Mouse (Mus musculus) heart, embryonic 11.5 days (tissue): Measurements from ENCODE around the gene Stx5a. TPM values are rescaled to one million over a fixed set of nuclear protein-coding genes. Genes with fewer than 3 reads are reported as not detected.

Experiments used
- ATAC-seq: fragments of 200-750 bp; cut with Nextera tagmentation; replicated peaks from 2 replicates; pipeline ENCODE4 v1.8.0; 2017; ENCODE audit warnings: moderate library complexity; ENCODE audit not compliant: insufficient number of reproducible peaks, low FRiP score, low TSS enrichment
- H3K27ac ChIP-seq: fragments of 300-500 bp; sonication (generic); 2 replicates; pipeline ENCODE4 v1.5.1; 2014; ENCODE audit warnings: mild to moderate bottlenecking, low read depth, low read length
- H3K27me3 ChIP-seq: fragments of 300-500 bp; sonication (generic); 2 replicates; pipeline ENCODE4 v1.6.1; 2014; ENCODE audit warnings: mild to moderate bottlenecking, low read length, mixed read lengths; ENCODE audit not compliant: control insufficient read depth, insufficient read depth
- H3K36me3 ChIP-seq: fragments of 300-500 bp; sonication (generic); 2 replicates; pipeline ENCODE4 v1.6.1; 2014; ENCODE audit warnings: mild to moderate bottlenecking, low read length, moderate library complexity, mixed read lengths; ENCODE audit not compliant: control insufficient read depth, insufficient read depth
- H3K4me1 ChIP-seq: fragments of 300-500 bp; sonication (generic); 2 replicates; pipeline ENCODE4 v1.6.1; 2014; ENCODE audit warnings: low read length; ENCODE audit not compliant: control insufficient read depth, insufficient read depth
- H3K4me2 ChIP-seq: fragments of 300-500 bp; sonication (generic); 2 replicates; pipeline ENCODE4 v1.6.1; 2014; ENCODE audit warnings: mild to moderate bottlenecking, moderate library complexity
- H3K4me3 ChIP-seq: fragments of 300-500 bp; sonication (generic); 2 replicates; pipeline ENCODE4 v1.5.1; 2014; ENCODE audit warnings: low read depth, low read length
- H3K9ac ChIP-seq: fragments of 300-500 bp; sonication (generic); 2 replicates; pipeline ENCODE4 v1.6.1; 2014; ENCODE audit warnings: mild to moderate bottlenecking, low read depth, low read length, moderate library complexity
- H3K9me3 ChIP-seq: fragments of 300-500 bp; sonication (generic); replicated peaks from 2 replicates; pipeline ENCODE4 v1.6.1; 2016; ENCODE audit warnings: low read length; ENCODE audit not compliant: control insufficient read depth
- WGBS: fragments of 180-500 bp; shearing (Covaris S2); extraction: QIAGEN DNeasy Blood & Tissue Kit; methylation state at CpG from one replicate; pipeline ENCODE4 v1.1.7; 2014; ENCODE audit not compliant: insufficient replicate concordance; 5-methylcytosine and 5-hydroxymethylcytosine counted together
- polyA plus RNA-seq: library from polyadenylated mRNA; unstranded; fragments of >200 nt; fragmentation: Nextera tagmentation; extraction: Ambion mirVana; gene quantifications from 2 replicates; pipeline ENCODE4 v1.2.1, GENCODE M21; 2014

Stx5a gene
- polyA plus RNA-seq, 1 experiment from 2014 or later = 85.1 TPM

- peaks cover 19% of the 10 kb centered on the region for H3K36me3 ChIP-seq
- H3K27me3 ChIP-seq = no peaks in the 10 kb centered on the region
- no peak overlapping the region for H3K9ac ChIP-seq
- no peaks in the 10 kb centered on the region for H3K9me3 ChIP-seq
- ATAC-seq = no peak
- H3K4me1 ChIP-seq = no peaks in the 10 kb centered on the region
- 62% methylated on average over 1 of the region's 1 CpGs for whole genome bisulfite sequencing
- no peak overlapping the region for H3K4me3 ChIP-seq
- H3K27ac ChIP-seq = no peak overlapping the region
- H3K4me2 ChIP-seq = no peak overlapping the region
Measured at GRCm38 (mm10) chr19:8789171-8789570, 48.0 kb downstream of the Stx5a start.

- H3K9ac ChIP-seq = no peak overlapping the region
- no peak for ATAC-seq
- no peaks in the 10 kb centered on the region for H3K4me1 ChIP-seq
- H3K9me3 ChIP-seq = no peaks in the 10 kb centered on the region
- H3K4me2 ChIP-seq = no peak overlapping the region
- no peaks in the 10 kb centered on the region for H3K27me3 ChIP-seq
- H3K27ac ChIP-seq = no peak overlapping the region
- H3K36me3 ChIP-seq = peaks cover 26% of the 10 kb centered on the region
- no peak overlapping the region for H3K4me3 ChIP-seq
- WGBS = 70% methylated on average over 7 of the region's 7 CpGs
Measured at GRCm38 (mm10) chr19:8790171-8790570, 49.0 kb downstream of the Stx5a start.

- Histone ChIP-seq H3K4me3 (peak within 1 kb of the TSS; percentile 91), H3K27ac (peak within 1 kb of the TSS; percentile 70), H3K4me2 (peak within 1 kb of the TSS; percentile 77), H3K4me1 (peaks cover 7% of the 10 kb centered on the region; the same call in 1 of the 2 replicates), H3K36me3 (peaks cover 17% of the 10 kb centered on the region), H3K27me3 (no peaks in the 10 kb centered on the region), H3K9ac (peak within 1 kb of the TSS; percentile 94), H3K9me3 (no peaks in the 10 kb centered on the region)
- WGBS = 2% methylated on average over 25 of the region's 25 CpGs
- peak; percentile 82 for ATAC-seq
Measured at GRCm38 (mm10) chr19:8798264-8798946, 57.2 kb downstream of the Stx5a start, which contains the start of gene Polr2g. TSS of gene Polr2g (minus strand) at chr19:8798577.

GRCm38 (mm10) chr19:8798947-8799315 is 57.7 kb downstream of the Stx5a start:
- Histone ChIP-seq H3K9ac (peak overlapping the region; percentile 94; the same call in 1 of the 2 replicates), H3K4me1 (peaks cover 7% of the 10 kb centered on the region; the same call in 1 of the 2 replicates), H3K27me3 (no peaks in the 10 kb centered on the region), H3K9me3 (no peaks in the 10 kb centered on the region), H3K4me2 (peak overlapping the region; percentile 77), H3K4me3 (peak overlapping the region; percentile 91), H3K27ac (no peak overlapping the region), H3K36me3 (peaks cover 12% of the 10 kb centered on the region)
- no peak for ATAC-seq

GRCm38 (mm10) chr19:8802130-8802821 is 61.1 kb downstream of the Stx5a start, which contains the start of gene Zbtb3:
TSS of gene Zbtb3 (plus strand) at chr19:8802555.
- H3K4me3 ChIP-seq = peak within 1 kb of the TSS; percentile 63
- peaks cover 7% of the 10 kb centered on the region; the same call in 1 of the 2 replicates for H3K4me1 ChIP-seq
- peak within 1 kb of the TSS; percentile 82 for H3K27ac ChIP-seq
- peak; percentile 94 for ATAC-seq
- peak within 1 kb of the TSS; percentile 69 for H3K9ac ChIP-seq
- WGBS = under 1% methylated on average over 30 of the region's 30 CpGs
- no peaks in the 10 kb centered on the region for H3K27me3 ChIP-seq
- no peaks in the 10 kb centered on the region for H3K9me3 ChIP-seq
- peaks cover 4% of the 10 kb centered on the region for H3K36me3 ChIP-seq
- H3K4me2 ChIP-seq = peak within 1 kb of the TSS; percentile 88

GRCm38 (mm10) chr19:8803204-8803780 is 62.1 kb downstream of the Stx5a start:
- peaks cover 3% of the 10 kb centered on the region; the same call in 1 of the 2 replicates for H3K4me1 ChIP-seq
- H3K9ac ChIP-seq = no peak overlapping the region
- H3K27ac ChIP-seq = 0 out of 2 replicates have a peak overlapping the region, but pooled peaks have one; percentile 82
- no peak for ATAC-seq
- no peaks in the 10 kb centered on the region for H3K27me3 ChIP-seq
- H3K4me3 ChIP-seq = peak overlapping the region; percentile 63
- H3K9me3 ChIP-seq = no peaks in the 10 kb centered on the region
- WGBS = 91% methylated on average over 9 of the region's 9 CpGs
- peaks cover 4% of the 10 kb centered on the region for H3K36me3 ChIP-seq
- peak overlapping the region; percentile 88 for H3K4me2 ChIP-seq

- ATAC-seq = no peak
- WGBS = 85% methylated on average over 11 of the region's 11 CpGs
- Histone ChIP-seq H3K4me3 (no peak overlapping the region), H3K27me3 (no peaks in the 10 kb centered on the region), H3K4me2 (no peak overlapping the region), H3K27ac (no peak overlapping the region), H3K4me1 (peaks cover 3% of the 10 kb centered on the region; the same call in 1 of the 2 replicates), H3K9ac (no peak overlapping the region), H3K9me3 (no peaks in the 10 kb centered on the region), H3K36me3 (peaks cover 4% of the 10 kb centered on the region)
Measured at GRCm38 (mm10) chr19:8803879-8804660, 62.9 kb downstream of the Stx5a start.
